Mouse (Mus musculus) layer of hippocampus, adult 9-10 months (tissue): ENCODE data around the gene D930048N14Rik.

Experiments
- DNase-seq: peaks from one replicate; pipeline ENCODE4 v3.0.0; 2022; ENCODE audit warnings: low spot score

The D930048N14Rik gene

DNA sequence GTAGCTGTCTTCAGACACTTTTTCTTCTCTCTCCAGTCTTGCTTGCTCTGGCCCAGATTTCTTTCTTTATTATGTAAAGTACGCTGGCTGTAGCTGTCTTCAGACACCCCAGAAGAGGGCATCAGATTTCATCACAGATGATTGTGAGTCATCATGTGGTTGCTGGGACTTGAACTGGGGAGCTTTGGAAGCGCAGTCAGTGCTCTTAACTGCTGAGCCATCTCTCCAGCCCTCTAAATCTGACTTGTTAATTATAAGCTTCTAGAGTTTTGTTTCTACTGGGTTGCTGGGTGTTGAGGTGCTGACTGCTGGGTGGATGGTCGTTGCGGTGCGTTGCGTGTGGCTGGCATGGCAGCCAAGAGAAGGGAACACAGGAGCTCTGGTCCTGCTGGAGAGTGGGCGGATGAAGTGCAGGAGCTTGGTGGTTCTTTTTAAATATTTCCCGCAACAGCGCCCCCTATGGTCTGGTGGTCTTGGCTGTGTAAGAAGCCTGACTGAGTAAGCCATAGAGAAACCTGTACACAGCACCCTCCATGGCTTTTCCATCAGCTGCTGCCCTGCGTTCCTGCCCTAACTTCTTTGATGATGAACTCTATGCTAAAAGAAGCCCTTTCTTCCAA, 52.7 kb downstream of the D930048N14Rik start:
- DNase-seq = no peak

DNA sequence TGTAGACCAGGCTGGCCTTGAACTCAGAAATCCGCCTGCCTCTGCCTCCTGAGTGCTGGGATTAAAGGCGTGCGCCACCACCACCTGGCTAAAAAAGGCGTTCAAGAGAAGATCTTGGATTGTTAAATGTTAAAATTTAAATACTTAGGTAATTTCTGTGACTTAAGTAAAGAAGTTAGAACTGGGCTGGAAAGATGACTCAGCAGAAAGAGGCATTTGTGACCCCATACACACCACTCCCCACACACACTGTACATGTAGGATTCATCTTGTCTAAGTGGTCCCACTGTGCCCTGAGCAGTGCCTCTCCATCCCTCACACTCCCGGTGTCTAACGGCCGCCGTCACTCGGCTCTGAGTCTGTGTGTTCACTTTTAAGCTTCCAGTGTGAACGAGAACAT, 55.7 kb downstream of the D930048N14Rik start:
- DNase-seq = no peak

DNA sequence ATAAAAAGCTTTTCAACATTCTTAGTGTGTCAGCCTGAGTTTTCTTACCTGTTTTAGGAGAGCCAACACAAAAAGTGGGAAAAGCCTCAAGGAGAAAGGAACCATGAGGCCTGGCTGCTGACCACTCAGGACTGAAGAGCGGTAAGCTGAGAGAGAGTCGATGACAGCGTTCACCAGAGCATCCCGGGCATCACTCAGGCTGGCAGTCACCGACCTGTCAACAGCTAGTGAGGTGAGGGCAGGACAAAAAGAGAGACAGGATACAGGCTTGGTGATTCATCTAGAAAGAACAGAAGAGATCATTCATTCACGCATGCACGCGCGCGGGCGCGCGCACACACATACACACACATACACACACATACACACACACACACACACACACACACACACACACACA, 56.3 kb downstream of the D930048N14Rik start:
- no peak for DNase-seq
